Mouse (Mus musculus) CH12.LX (cell line): ENCODE measurements at regions not wholly inside any gene's neighbourhood (a gene's known extent, or its start where the extent isn't known, plus 50 kb on each side); places are given as distances from the start of the nearest gene placed in this dataset.

Experiments used
- CTCF ChIP-seq, 2 experiments: IDR thresholded peaks in 1 of 2; conservative IDR thresholded peaks in 1 of 2; 2 replicates each; pipeline ENCODE4 v1.5.1; 2011 to 2012; ENCODE audit warnings: low read depth in 2 of 2, low read length in 2 of 2, improper control_type of control experiment in 1 of 2, inconsistent platforms in 1 of 2, mild to moderate bottlenecking in 1 of 2, moderate library complexity in 1 of 2
- ELF1 ChIP-seq: IDR thresholded peaks from 2 replicates; pipeline ENCODE4 v1.6.1; 2014; ENCODE audit warnings: low read depth, mild to moderate bottlenecking, inconsistent platforms, low read length, improper control_type of control experiment
- GABPA ChIP-seq: IDR thresholded peaks from 2 replicates; pipeline ENCODE4 v1.6.1; 2012; ENCODE audit warnings: low read depth, low read length, improper control_type of control experiment, inconsistent platforms; ENCODE audit not compliant: insufficient replicate concordance
- HCFC1 ChIP-seq: IDR thresholded peaks from 2 replicates; pipeline ENCODE4 v1.6.1; 2012; ENCODE audit warnings: low read depth, mild to moderate bottlenecking, inconsistent platforms, low read length, improper control_type of control experiment
- KAT2A ChIP-seq: IDR thresholded peaks from 2 replicates; pipeline ENCODE4 v1.6.1; 2012; ENCODE audit warnings: low read length, improper control_type of control experiment, inconsistent platforms; ENCODE audit not compliant: insufficient replicate concordance
- MAZ ChIP-seq: IDR thresholded peaks from 2 replicates; pipeline ENCODE4 v1.6.1; 2012; ENCODE audit warnings: low read depth, mild to moderate bottlenecking, inconsistent platforms, low read length, improper control_type of control experiment, moderate library complexity
- NELFE ChIP-seq: IDR thresholded peaks from 2 replicates; pipeline ENCODE4 v1.6.1; 2011; ENCODE audit warnings: low read depth, low read length, improper control_type of control experiment
- POLR2A ChIP-seq: IDR thresholded peaks from 2 replicates; pipeline ENCODE4 v1.6.1; 2011; ENCODE audit warnings: low read depth, mild to moderate bottlenecking, improper control_type of control experiment, low read length
- RAD21 ChIP-seq: IDR thresholded peaks from 2 replicates; pipeline ENCODE4 v1.6.1; 2011; ENCODE audit warnings: low read depth, mild to moderate bottlenecking, low read length, improper control_type of control experiment, moderate library complexity
- USF1 ChIP-seq: IDR thresholded peaks from 2 replicates; pipeline ENCODE4 v1.6.1; 2014; ENCODE audit warnings: low read depth, mild to moderate bottlenecking, inconsistent platforms, low read length, improper control_type of control experiment
- USF2 ChIP-seq: conservative IDR thresholded peaks from 2 replicates; pipeline ENCODE4 v1.6.1; 2011; ENCODE audit warnings: low read depth, low read length, improper control_type of control experiment
- ZKSCAN1 ChIP-seq: IDR thresholded peaks from 2 replicates; pipeline ENCODE4 v1.6.1; 2012; ENCODE audit warnings: low read depth, inconsistent platforms, low read length, improper control_type of control experiment, borderline replicate concordance

DNA sequence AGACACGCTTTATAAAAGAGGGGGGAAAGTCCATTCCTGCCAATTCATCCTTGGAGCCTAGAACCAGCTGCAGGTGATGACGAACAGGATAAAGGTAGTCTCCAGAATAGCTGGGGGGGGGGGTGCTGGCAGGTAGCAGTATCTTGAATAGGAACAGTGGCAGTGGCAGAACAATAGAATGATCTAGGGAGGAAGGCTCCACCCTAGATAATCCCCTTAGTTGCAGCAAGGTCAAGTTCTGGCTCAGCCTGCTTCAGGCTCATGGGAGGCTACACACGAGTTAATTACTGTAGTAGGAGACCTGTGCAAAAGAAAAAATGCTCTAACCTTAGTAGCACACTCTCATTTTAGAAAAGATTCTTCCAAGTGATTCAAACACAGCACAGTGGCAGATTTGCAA is 83.4 kb downstream of the Tm4sf1 start:
- TF ChIP-seq GABPA (no peak), CTCF (conservative IDR thresholded peaks at IDR 0.05 in 1 of 2, IDR thresholded peaks at IDR 0.05 in 1 of 2; ENCODE audit: low read depth in 2 of 2, low read length in 2 of 2) (no peak), ELF1 (no peak), POLR2A (no peak), USF1 (no peak), KAT2A (no peak), RAD21 (no peak), HCFC1 (no peak), NELFE (no peak), ZKSCAN1 (no peak), MAZ (no peak), USF2 (no peak)
